Mouse (Mus musculus): ENCODE results near the gene Tmem218. TPM values are rescaled to one million over a fixed set of nuclear protein-coding genes. Genes with fewer than 3 reads are reported as not detected.

Tmem218 gene
- total RNA-seq (2023; ENCODE audit: inconsistent age) = 1.6 to 2.3 TPM (median 1.8 TPM) in 4 replicates

GRCm38 (mm10) chr9:37207929-37208411 lies at the start of gene Tmem218:
Tmem218 (plus strand) TSS chr9:37208223.

GRCm38 (mm10) chr9:37255149-37255888 lies 47.3 kb downstream of the Tmem218 start, which contains the start of gene Slc37a2:
Slc37a2 (minus strand) TSS chr9:37255738.

Other genes starting within 250 kb of the Tmem218 start
- not detected in 4 replicates for gene Pknox2, start 60.8 kb upstream of the Tmem218 start, total RNA-seq (2023; ENCODE audit: inconsistent age)
- gene Slc37a2, start 47.5 kb downstream of the Tmem218 start, total RNA-seq (2023; ENCODE audit: inconsistent age) = 26.0 to 32.6 TPM (median 28.2 TPM) in 4 replicates
- gene Ccdc15, start 140.2 kb downstream of the Tmem218 start, total RNA-seq (2023; ENCODE audit: inconsistent age) = 12.4 to 14.8 TPM (median 13.6 TPM) in 4 replicates
- gene Hepacam, start 159.1 kb downstream of the Tmem218 start, total RNA-seq (2023; ENCODE audit: inconsistent age) = not detected in 4 replicates
- gene Robo4, start 193.7 kb downstream of the Tmem218 start, total RNA-seq (2023; ENCODE audit: inconsistent age) = not detected in 4 replicates
- not detected in 4 replicates for gene Robo3, start 225.0 kb downstream of the Tmem218 start, total RNA-seq (2023; ENCODE audit: inconsistent age)